Mouse (Mus musculus) hindbrain, embryonic 15.5 days (tissue): ENCODE results near the gene Smoc1. TPM values are rescaled to one million over a fixed set of nuclear protein-coding genes. Genes with fewer than 3 reads are reported as not detected.
A peak's percentile ranks its signal among the peaks of the same experiment; 100 is the strongest.

Experiments used
- ATAC-seq: fragments of 200-750 bp; cut with Nextera tagmentation; 2 replicates; pipeline ENCODE4 v1.8.0; 2017; ENCODE audit warnings: low read depth, moderate number of reproducible peaks, moderate TSS enrichment; ENCODE audit not compliant: low FRiP score
- H3K27ac ChIP-seq: fragments of 300-500 bp; sonication (generic); replicated peaks from 2 replicates; pipeline ENCODE4 v1.5.1; 2015; ENCODE audit warnings: mild to moderate bottlenecking, inconsistent platforms
- H3K27me3 ChIP-seq: fragments of 300-500 bp; sonication (generic); 2 replicates; pipeline ENCODE4 v1.6.1; 2015; ENCODE audit warnings: control low read depth, inconsistent platforms
- H3K36me3 ChIP-seq: fragments of 300-500 bp; sonication (generic); 2 replicates; pipeline ENCODE4 v1.6.1; 2015; ENCODE audit warnings: control low read depth, inconsistent platforms
- H3K4me1 ChIP-seq: fragments of 300-500 bp; sonication (generic); replicated peaks from 2 replicates; pipeline ENCODE4 v1.6.1; 2015; ENCODE audit warnings: control low read depth, inconsistent platforms
- H3K4me2 ChIP-seq: fragments of 300-500 bp; sonication (generic); 2 replicates; pipeline ENCODE4 v1.6.1; 2015; ENCODE audit warnings: moderate library complexity, mild to moderate bottlenecking, inconsistent platforms
- H3K4me3 ChIP-seq: fragments of 300-500 bp; sonication (generic); 2 replicates; pipeline ENCODE4 v1.5.1; 2015; ENCODE audit warnings: mild to moderate bottlenecking, inconsistent platforms
- H3K9ac ChIP-seq: fragments of 300-500 bp; sonication (generic); 2 replicates; pipeline ENCODE4 v1.6.1; 2015; ENCODE audit warnings: inconsistent platforms
- H3K9me3 ChIP-seq: fragments of 300-500 bp; sonication (generic); 2 replicates; pipeline ENCODE4 v1.6.1; 2016; ENCODE audit warnings: control low read depth, inconsistent platforms
- WGBS: fragments of 180-500 bp; shearing (Covaris S2); methylation state at CpG from one replicate; pipeline ENCODE4 v1.1.7; 2015; 5-methylcytosine and 5-hydroxymethylcytosine counted together
- polyA plus RNA-seq: library from polyadenylated mRNA; unstranded; fragments of >200 nt; fragmentation: Nextera tagmentation; extraction: Ambion mirVana; gene quantifications from 2 replicates; pipeline ENCODE4 v1.2.1, GENCODE M21; 2015

Smoc1 gene
- polyA plus RNA-seq, 1 experiment from 2014 or later = 37.7 TPM

DNA sequence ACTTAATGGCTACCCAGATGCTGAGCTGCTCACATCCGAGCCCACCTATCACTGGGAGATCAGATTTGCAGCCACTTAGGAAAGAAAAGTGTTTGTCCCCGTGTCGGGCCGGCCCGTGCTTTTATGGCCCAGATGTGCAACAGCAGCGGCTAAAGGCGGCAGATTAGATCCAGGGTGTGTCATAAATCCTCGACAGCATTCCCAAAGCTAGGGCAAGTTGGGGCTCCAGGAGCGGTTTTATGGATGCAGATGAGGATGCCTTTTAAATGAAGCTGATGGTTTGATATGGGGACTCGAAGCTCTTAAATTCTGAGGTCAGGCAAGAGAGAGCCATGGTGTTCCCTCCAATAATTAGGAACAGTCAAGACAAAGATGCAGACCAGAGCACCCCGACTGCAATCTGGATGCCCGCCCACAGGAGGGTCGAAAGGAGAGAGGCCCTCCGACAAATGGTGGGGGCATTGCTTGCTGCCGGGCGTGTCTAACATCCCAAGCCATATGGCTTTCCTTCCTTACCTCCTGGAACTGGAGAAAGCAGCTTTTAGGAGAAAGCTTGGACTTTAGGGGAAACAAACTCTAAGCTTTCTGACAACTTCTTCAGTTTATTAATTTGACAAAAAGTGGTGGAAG is 1.8 kb downstream of the Smoc1 start:
- 40% methylated on average over 16 of the region's 16 CpGs for WGBS

GRCm38 (mm10) chr12:81029731-81030130 is 3.1 kb downstream of the Smoc1 start:
- Histone ChIP-seq H3K36me3 (no peaks in the 10 kb centered on the region), H3K4me1 (peaks cover 31% of the 10 kb centered on the region), H3K27ac (no peak overlapping the region), H3K27me3 (no peaks in the 10 kb centered on the region), H3K9me3 (no peaks in the 10 kb centered on the region), H3K9ac (no peak overlapping the region), H3K4me2 (peak overlapping the region; percentile 32), H3K4me3 (no peak overlapping the region)
- ATAC-seq = no peak
- 53% methylated on average over 4 of the region's 4 CpGs for WGBS

More for the DNA sequence above, 1.8 kb downstream of the Smoc1 start:
- Histone ChIP-seq H3K36me3 (no peaks in the 10 kb centered on the region), H3K27me3 (no peaks in the 10 kb centered on the region), H3K9me3 (no peaks in the 10 kb centered on the region), H3K4me1 (peaks cover 26% of the 10 kb centered on the region), H3K27ac (no peak overlapping the region), H3K9ac (peak overlapping the region; percentile 14; the same call in 1 of the 2 replicates), H3K4me3 (peak overlapping the region; percentile 82), H3K4me2 (peak overlapping the region; percentile 93)
- ATAC-seq = no peak

DNA sequence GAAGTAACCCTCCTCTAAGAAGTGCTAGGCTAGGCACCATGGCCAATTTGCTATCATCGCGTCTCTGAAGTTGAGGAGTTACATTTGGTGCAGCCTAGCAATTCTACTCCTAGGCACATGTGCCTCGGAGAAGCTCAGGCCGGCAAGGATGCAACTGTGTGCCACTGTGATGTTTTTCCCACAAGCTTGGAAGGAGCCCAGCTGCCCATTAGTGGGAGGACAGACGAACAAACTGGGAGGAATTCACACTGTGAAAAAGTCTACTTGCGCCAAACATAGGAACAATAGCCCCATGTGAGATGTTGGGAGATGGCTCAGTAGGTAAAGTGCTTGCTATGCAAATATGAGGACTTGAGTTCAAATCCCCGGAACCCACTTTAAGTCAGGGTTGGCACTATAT is 5.0 kb downstream of the Smoc1 start:
- no peaks in the 10 kb centered on the region for H3K9me3 ChIP-seq
- no peaks in the 10 kb centered on the region for H3K36me3 ChIP-seq
- H3K27ac ChIP-seq = no peak overlapping the region
- no peak overlapping the region for H3K4me3 ChIP-seq
- 71% methylated on average over 7 of the region's 7 CpGs for WGBS
- no peak overlapping the region for H3K9ac ChIP-seq
- ATAC-seq = no peak
- H3K4me2 ChIP-seq = no peak overlapping the region
- H3K27me3 ChIP-seq = no peaks in the 10 kb centered on the region
- H3K4me1 ChIP-seq = peaks cover 25% of the 10 kb centered on the region

DNA sequence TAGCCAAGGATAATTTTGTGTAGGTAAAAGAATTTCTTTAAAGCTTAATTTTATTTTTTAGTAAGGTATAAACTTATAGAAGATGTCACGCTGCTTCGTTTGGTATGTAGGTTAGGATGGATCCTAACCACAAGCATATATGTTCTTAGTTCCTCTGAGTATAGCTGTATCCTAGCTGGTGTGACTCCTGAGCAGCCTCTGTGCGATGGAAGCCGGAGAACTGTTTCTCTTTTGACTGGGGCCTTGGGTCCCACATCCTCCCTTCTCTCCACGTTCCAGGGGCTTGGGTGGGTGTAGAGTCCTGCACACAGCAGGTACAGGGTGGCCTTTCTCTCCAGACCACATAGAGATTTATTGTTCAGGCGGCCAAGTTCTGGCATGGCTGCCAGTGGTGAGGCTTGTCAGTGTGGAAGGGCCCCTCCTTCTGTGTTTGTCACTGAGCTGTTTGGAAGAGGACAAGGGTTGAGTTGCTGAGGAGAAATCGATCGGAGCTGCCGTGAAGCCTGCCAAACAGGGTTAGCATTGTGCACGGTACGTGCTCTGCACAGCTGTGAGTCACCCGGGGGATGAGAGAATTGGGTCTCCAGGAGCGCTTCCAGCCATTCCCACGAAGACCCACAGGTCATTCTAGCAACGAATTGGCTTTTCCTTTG is 6.9 kb downstream of the Smoc1 start:
- ATAC-seq = peak; percentile 92
- Histone ChIP-seq H3K27me3 (no peaks in the 10 kb centered on the region), H3K9ac (no peak overlapping the region), H3K4me2 (peak overlapping the region; percentile 24; the same call in 1 of the 2 replicates), H3K9me3 (no peaks in the 10 kb centered on the region), H3K27ac (peak overlapping the region; percentile 76), H3K36me3 (no peaks in the 10 kb centered on the region), H3K4me1 (peaks cover 12% of the 10 kb centered on the region), H3K4me3 (no peak overlapping the region)
- WGBS = 44% methylated on average over 15 of the region's 15 CpGs

DNA sequence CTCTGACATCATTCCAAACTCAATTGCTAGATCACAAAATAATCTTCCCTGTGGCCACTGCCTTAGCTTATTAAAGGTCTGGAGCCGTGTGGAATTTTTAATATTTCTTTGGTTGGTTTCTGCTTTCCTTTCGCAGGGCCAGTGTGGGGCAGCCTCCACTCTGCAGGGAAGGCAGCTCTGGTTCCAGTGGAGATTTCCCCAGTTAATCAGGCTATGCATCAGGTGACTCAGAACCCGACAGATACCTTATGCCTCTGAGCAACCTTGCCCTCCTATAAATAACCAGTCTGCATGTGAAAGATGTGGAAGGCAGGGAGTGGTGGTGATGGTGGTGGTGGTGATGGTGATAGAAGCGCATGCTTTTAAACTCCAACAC is 7.4 kb downstream of the Smoc1 start:
- peak overlapping the region; percentile 24; the same call in 1 of the 2 replicates for H3K4me2 ChIP-seq

GRCm38 (mm10) chr12:81035850-81036249 is 9.2 kb downstream of the Smoc1 start:
- Histone ChIP-seq H3K27ac (no peak overlapping the region), H3K36me3 (no peaks in the 10 kb centered on the region), H3K9me3 (no peaks in the 10 kb centered on the region), H3K9ac (no peak overlapping the region), H3K4me3 (no peak overlapping the region), H3K4me2 (no peak overlapping the region), H3K4me1 (peaks cover 9% of the 10 kb centered on the region), H3K27me3 (no peaks in the 10 kb centered on the region)
- no peak for ATAC-seq
- WGBS = 95% methylated on average over 6 of the region's 6 CpGs

More for the DNA sequence above, 7.4 kb downstream of the Smoc1 start:
- Histone ChIP-seq H3K27me3 (no peaks in the 10 kb centered on the region), H3K9me3 (no peaks in the 10 kb centered on the region), H3K4me1 (peaks cover 9% of the 10 kb centered on the region), H3K27ac (peak overlapping the region; percentile 76), H3K4me3 (no peak overlapping the region), H3K9ac (no peak overlapping the region), H3K36me3 (no peaks in the 10 kb centered on the region)
- ATAC-seq = peak; percentile 46; the same call in 1 of the 2 replicates
- 68% methylated on average over 4 of the region's 4 CpGs for WGBS

- no peak overlapping the region for H3K27ac ChIP-seq
- no peaks in the 10 kb centered on the region for H3K27me3 ChIP-seq
- no peaks in the 10 kb centered on the region for H3K9me3 ChIP-seq
- H3K4me3 ChIP-seq = peak overlapping the region; percentile 9; the same call in 1 of the 2 replicates
- H3K9ac ChIP-seq = no peak overlapping the region
- ATAC-seq = peak; percentile 59; the same call in 1 of the 2 replicates
- peaks cover 6% of the 10 kb centered on the region for H3K4me1 ChIP-seq
- H3K4me2 ChIP-seq = peak overlapping the region; percentile 36
- WGBS = 34% methylated on average over 11 of the region's 11 CpGs
- no peaks in the 10 kb centered on the region for H3K36me3 ChIP-seq
Measured at GRCm38 (mm10) chr12:81043616-81044015, 17.0 kb downstream of the Smoc1 start.

DNA sequence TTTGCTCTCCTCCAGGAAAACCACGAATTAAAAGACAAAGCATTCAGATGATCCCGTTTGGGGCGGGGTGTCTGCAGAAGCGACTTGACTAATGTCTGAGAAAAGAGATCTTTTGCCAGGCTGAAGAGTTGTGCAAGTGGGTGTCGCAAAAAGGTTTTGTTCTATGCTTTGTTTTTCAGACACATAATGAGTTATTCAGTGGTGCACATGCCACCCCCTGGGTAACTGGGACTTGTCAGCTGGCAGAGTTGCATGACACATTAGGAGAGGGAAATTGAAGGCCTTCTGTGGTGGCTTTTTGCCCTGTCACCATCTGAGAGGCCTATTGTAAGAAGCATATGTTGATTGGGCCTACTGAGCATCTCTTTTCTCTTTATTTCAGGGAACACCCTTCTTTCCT is 20.3 kb downstream of the Smoc1 start:
- no peak for ATAC-seq

DNA sequence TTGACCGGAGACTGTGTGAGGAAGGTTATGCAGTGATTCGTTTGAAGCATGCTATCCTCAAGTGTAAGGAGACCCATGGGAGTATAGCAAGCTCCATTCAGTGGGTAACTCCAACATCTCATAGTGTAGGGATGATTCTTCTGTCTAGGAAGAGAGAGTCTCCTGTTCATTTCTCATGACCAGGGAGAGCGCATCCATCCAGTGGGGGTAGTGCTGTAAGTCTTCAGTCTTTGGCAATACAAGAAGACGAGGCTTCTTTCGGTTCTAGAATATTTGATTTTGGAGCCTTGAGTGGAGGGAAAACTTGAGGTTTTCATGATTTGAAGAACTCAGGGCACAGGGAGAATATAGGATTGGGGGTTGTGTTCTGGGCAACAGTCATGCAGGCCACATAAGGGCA is 23.1 kb downstream of the Smoc1 start:
- H3K27me3 ChIP-seq = no peaks in the 10 kb centered on the region
- H3K4me1 ChIP-seq = 0 out of 2 replicates have a peak, but pooled peaks cover 4% of the 10 kb centered on the region
- H3K36me3 ChIP-seq = no peaks in the 10 kb centered on the region
- no peaks in the 10 kb centered on the region for H3K9me3 ChIP-seq
- no peak overlapping the region for H3K4me2 ChIP-seq
- 96% methylated on average over 5 of the region's 5 CpGs for WGBS
- no peak for ATAC-seq
- no peak overlapping the region for H3K4me3 ChIP-seq
- no peak overlapping the region for H3K9ac ChIP-seq
- no peak overlapping the region for H3K27ac ChIP-seq

More for the DNA sequence above, 20.3 kb downstream of the Smoc1 start:
- Histone ChIP-seq H3K27me3 (no peaks in the 10 kb centered on the region), H3K27ac (no peak overlapping the region), H3K9me3 (no peaks in the 10 kb centered on the region), H3K9ac (no peak overlapping the region), H3K4me2 (no peak overlapping the region), H3K4me3 (no peak overlapping the region), H3K4me1 (peaks cover 6% of the 10 kb centered on the region), H3K36me3 (no peaks in the 10 kb centered on the region)
- 52% methylated on average over 5 of the region's 5 CpGs for WGBS

GRCm38 (mm10) chr12:81055000-81055705 is 28.5 kb downstream of the Smoc1 start:
- 31% methylated on average over 11 of the region's 11 CpGs for WGBS
- H3K4me3 ChIP-seq = no peak overlapping the region
- no peaks in the 10 kb centered on the region for H3K36me3 ChIP-seq
- H3K4me2 ChIP-seq = no peak overlapping the region
- H3K9ac ChIP-seq = no peak overlapping the region
- no peaks in the 10 kb centered on the region for H3K9me3 ChIP-seq
- no peaks in the 10 kb centered on the region for H3K27me3 ChIP-seq
- H3K27ac ChIP-seq = peak overlapping the region; percentile 49; the same call in 1 of the 2 replicates
- peak; percentile 93 for ATAC-seq
- 0 out of 2 replicates have a peak, but pooled peaks cover 4% of the 10 kb centered on the region for H3K4me1 ChIP-seq

DNA sequence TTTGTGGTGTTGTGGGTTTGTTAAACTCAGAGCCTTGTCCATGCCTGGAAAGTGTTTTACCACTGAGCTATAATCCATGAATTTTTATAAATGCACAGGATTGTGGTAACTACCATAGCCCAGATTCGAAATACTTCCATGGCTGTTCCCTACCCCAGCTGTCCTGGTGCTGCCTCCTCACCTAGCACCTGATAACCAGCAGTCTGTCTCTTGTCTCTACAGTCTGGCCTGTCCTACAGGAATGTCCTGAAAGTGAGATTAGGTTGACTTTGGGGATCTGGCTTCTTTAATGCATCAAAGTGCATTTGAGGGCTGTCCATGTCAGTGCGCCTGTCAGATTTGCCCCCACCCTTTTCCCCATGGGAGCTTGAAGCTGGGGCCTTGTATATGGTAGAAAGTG is 29.2 kb downstream of the Smoc1 start:
- Histone ChIP-seq H3K4me2 (no peak overlapping the region), H3K9me3 (no peaks in the 10 kb centered on the region), H3K9ac (no peak overlapping the region), H3K4me3 (no peak overlapping the region), H3K4me1 (0 out of 2 replicates have a peak, but pooled peaks cover 4% of the 10 kb centered on the region), H3K36me3 (no peaks in the 10 kb centered on the region), H3K27me3 (no peaks in the 10 kb centered on the region), H3K27ac (0 out of 2 replicates have a peak overlapping the region, but pooled peaks have one; percentile 29)
- no peak for ATAC-seq
- WGBS = 85% methylated on average over 2 of the region's 2 CpGs

- H3K4me3 ChIP-seq = no peak overlapping the region
- no peaks in the 10 kb centered on the region for H3K36me3 ChIP-seq
- H3K9me3 ChIP-seq = no peaks in the 10 kb centered on the region
- H3K4me1 ChIP-seq = 0 out of 2 replicates have a peak, but pooled peaks cover 4% of the 10 kb centered on the region
- H3K4me2 ChIP-seq = no peak overlapping the region
- 61% methylated on average over 4 of the region's 4 CpGs for WGBS
- no peak overlapping the region for H3K9ac ChIP-seq
- no peak for ATAC-seq
- no peaks in the 10 kb centered on the region for H3K27me3 ChIP-seq
- no peak overlapping the region for H3K27ac ChIP-seq
Measured at GRCm38 (mm10) chr12:81057619-81058018, 31.0 kb downstream of the Smoc1 start.
